Mouse (Mus musculus) MEL (cell line): Measurements from ENCODE around the gene Golm1. TPM values are rescaled to one million over a fixed set of nuclear protein-coding genes. Genes with fewer than 3 reads are reported as not detected.

Source experiments
- DNase-seq: peaks from one replicate; pipeline ENCODE4 v3.0.0; 2011; ENCODE audit warnings: low read depth, low spot score
- H3K27ac ChIP-seq: 2 replicates; pipeline ENCODE4 v1.5.1; 2012; ENCODE audit warnings: low read depth, mild to moderate bottlenecking, control low read depth, low read length, moderate library complexity; ENCODE audit not compliant: control insufficient read depth
- H3K27me3 ChIP-seq, 2 experiments: fragments of 150-350 bp in 1 of 2; sonication (generic) in 1 of 2; 2 replicates each; pipeline ENCODE4 v1.6.1; 2012; ENCODE audit warnings: low read length in 2 of 2, mild to moderate bottlenecking in 2 of 2, improper control_type of control experiment in 1 of 2, moderate library complexity in 1 of 2; ENCODE audit not compliant: insufficient read depth in 2 of 2, control insufficient read depth in 1 of 2
- H3K36me3 ChIP-seq, 2 experiments: 2 replicates each; pipeline ENCODE4 v1.6.1; 2012 to 2014; ENCODE audit warnings: low read length in 2 of 2, improper control_type of control experiment in 1 of 2, inconsistent platforms in 1 of 2, mild to moderate bottlenecking in 1 of 2; ENCODE audit not compliant: insufficient read depth in 2 of 2, control insufficient read depth in 1 of 2
- H3K4me1 ChIP-seq, 2 experiments: fragments of 150-350 bp in 1 of 2; sonication (generic) in 1 of 2; 2 replicates each; pipeline ENCODE4 v1.6.1; 2012; ENCODE audit warnings: low read length in 2 of 2, improper control_type of control experiment in 1 of 2, mild to moderate bottlenecking in 1 of 2; ENCODE audit not compliant: insufficient read depth in 2 of 2, control insufficient read depth in 1 of 2
- H3K4me3 ChIP-seq, 2 experiments: fragments of 150-350 bp in 1 of 2; sonication (generic) in 1 of 2; 2 replicates each; pipeline ENCODE4 v1.5.1; 2012; ENCODE audit warnings: low read depth in 2 of 2, low read length in 2 of 2, mild to moderate bottlenecking in 2 of 2, moderate library complexity in 2 of 2, control low read depth in 1 of 2, improper control_type of control experiment in 1 of 2; ENCODE audit not compliant: control insufficient read depth in 1 of 2, insufficient read depth in 1 of 2
- H3K79me2 ChIP-seq: 2 replicates; pipeline ENCODE4 v1.6.1; 2012; ENCODE audit warnings: mild to moderate bottlenecking, low read length, moderate library complexity; ENCODE audit not compliant: control insufficient read depth, poor library complexity, insufficient read depth
- H3K9ac ChIP-seq: 2 replicates; pipeline ENCODE4 v1.6.1; 2012; ENCODE audit warnings: low read depth, mild to moderate bottlenecking, control low read depth, low read length, moderate library complexity; ENCODE audit not compliant: control insufficient read depth, poor library complexity, severe bottlenecking
- H3K9me3 ChIP-seq: fragments of 150-350 bp; sonication (generic); replicated peaks from 2 replicates; pipeline ENCODE4 v1.6.1; 2012; ENCODE audit warnings: mild to moderate bottlenecking, low read length, improper control_type of control experiment, moderate library complexity; ENCODE audit not compliant: insufficient read depth
- CHD2 ChIP-seq: IDR thresholded peaks from 2 replicates; pipeline ENCODE4 v1.6.1; 2011; ENCODE audit warnings: low read length, improper control_type of control experiment
- EP300 ChIP-seq, 2 experiments: IDR thresholded peaks; 2 replicates each; pipeline ENCODE4 v1.6.1; 2011; ENCODE audit warnings: improper control_type of control experiment in 2 of 2, low read length in 2 of 2, low read depth in 1 of 2, mild to moderate bottlenecking in 1 of 2
- ETS1 ChIP-seq: IDR thresholded peaks from 2 replicates; pipeline ENCODE4 v1.6.1; 2012; ENCODE audit warnings: low read depth, mild to moderate bottlenecking, inconsistent platforms, low read length, improper control_type of control experiment, moderate library complexity
- GABPA ChIP-seq: IDR thresholded peaks from 2 replicates; pipeline ENCODE4 v1.6.1; 2012; ENCODE audit warnings: low read depth, mild to moderate bottlenecking, inconsistent platforms, low read length, improper control_type of control experiment, moderate library complexity
- GATA1 ChIP-seq: IDR thresholded peaks from 2 replicates; pipeline ENCODE4 v1.6.1; 2011; ENCODE audit warnings: low read depth, low read length, improper control_type of control experiment
- HCFC1 ChIP-seq: IDR thresholded peaks from 2 replicates; pipeline ENCODE4 v1.6.1; 2012; ENCODE audit warnings: low read depth, mild to moderate bottlenecking, inconsistent platforms, low read length, improper control_type of control experiment, moderate library complexity
- KAT2A ChIP-seq: conservative IDR thresholded peaks from 2 replicates; pipeline ENCODE4 v1.6.1; 2012; ENCODE audit warnings: low read depth, low read length, improper control_type of control experiment, inconsistent platforms
- MAFK ChIP-seq: IDR thresholded peaks from 2 replicates; pipeline ENCODE4 v1.6.1; 2011; ENCODE audit warnings: low read depth, mild to moderate bottlenecking, low read length, improper control_type of control experiment, borderline replicate concordance
- MXI1 ChIP-seq: IDR thresholded peaks from 2 replicates; pipeline ENCODE4 v1.6.1; 2011; ENCODE audit warnings: mild to moderate bottlenecking, low read depth, low read length, improper control_type of control experiment
- MYB ChIP-seq: IDR thresholded peaks from 2 replicates; pipeline ENCODE4 v1.6.1; 2011; ENCODE audit warnings: mild to moderate bottlenecking, low read depth, low read length, improper control_type of control experiment
- NELFE ChIP-seq: IDR thresholded peaks from 2 replicates; pipeline ENCODE4 v1.6.1; 2011; ENCODE audit warnings: low read depth, low read length, improper control_type of control experiment
- RCOR1 ChIP-seq: IDR thresholded peaks from 2 replicates; pipeline ENCODE4 v1.6.1; 2012; ENCODE audit warnings: low read depth, mild to moderate bottlenecking, inconsistent platforms, low read length, improper control_type of control experiment
- SIN3A ChIP-seq: IDR thresholded peaks from 2 replicates; pipeline ENCODE4 v1.6.1; 2012; ENCODE audit warnings: low read length, improper control_type of control experiment, inconsistent platforms
- TAL1 ChIP-seq: IDR thresholded peaks from 2 replicates; pipeline ENCODE4 v1.6.1; 2012; ENCODE audit warnings: mild to moderate bottlenecking, inconsistent platforms, low read length, moderate library complexity, mixed read lengths
- TBP ChIP-seq: IDR thresholded peaks from 2 replicates; pipeline ENCODE4 v1.8.0; 2011; ENCODE audit warnings: low read depth, low read length, improper control_type of control experiment
- TCF12 ChIP-seq: IDR thresholded peaks from 2 replicates; pipeline ENCODE4 v1.6.1; 2014; ENCODE audit warnings: low read depth, mild to moderate bottlenecking, inconsistent platforms, low read length, improper control_type of control experiment, moderate library complexity
- USF1 ChIP-seq: IDR thresholded peaks from 2 replicates; pipeline ENCODE4 v1.6.1; 2014; ENCODE audit warnings: low read depth, mild to moderate bottlenecking, inconsistent platforms, low read length, improper control_type of control experiment, moderate library complexity
- USF2 ChIP-seq, 2 experiments: IDR thresholded peaks; 2 replicates each; pipeline ENCODE4 v1.6.1; 2011 to 2012; ENCODE audit warnings: improper control_type of control experiment in 2 of 2, low read length in 2 of 2, borderline replicate concordance in 1 of 2, inconsistent platforms in 1 of 2, low read depth in 1 of 2, mild to moderate bottlenecking in 1 of 2; ENCODE audit not compliant: insufficient read depth in 1 of 2
- ZNF384 ChIP-seq: IDR thresholded peaks from 2 replicates; pipeline ENCODE4 v1.6.1; 2012; ENCODE audit warnings: low read depth, mild to moderate bottlenecking, inconsistent platforms, low read length, improper control_type of control experiment
- polyA plus RNA-seq, 2 experiments: library from polyadenylated mRNA; stranded (reverse) in 1 of 2; unstranded in 1 of 2; fragments of >175 nt in 1 of 2; fragments of >200 nt in 1 of 2; gene quantifications; 2 replicates each; pipeline versions ENCODE4 v1.2.1 to v1.2.4; 2012; ENCODE audit warnings: low replicate concordance in 2 of 2, low read depth in 1 of 2; ENCODE audit not compliant: insufficient read length in 2 of 2, insufficient read depth in 1 of 2, missing spikeins in 1 of 2
- total RNA-seq: library from RNA; depleted of rRNA; stranded (reverse); fragments of 300-350 nt; gene quantifications from 2 replicates; pipeline ENCODE4 v1.2.3, GENCODE M21; 2012

The Golm1 gene
- total and polyA plus RNA-seq, 3 experiments: 22.1 to 26.8 TPM; not detected in 1

DNA sequence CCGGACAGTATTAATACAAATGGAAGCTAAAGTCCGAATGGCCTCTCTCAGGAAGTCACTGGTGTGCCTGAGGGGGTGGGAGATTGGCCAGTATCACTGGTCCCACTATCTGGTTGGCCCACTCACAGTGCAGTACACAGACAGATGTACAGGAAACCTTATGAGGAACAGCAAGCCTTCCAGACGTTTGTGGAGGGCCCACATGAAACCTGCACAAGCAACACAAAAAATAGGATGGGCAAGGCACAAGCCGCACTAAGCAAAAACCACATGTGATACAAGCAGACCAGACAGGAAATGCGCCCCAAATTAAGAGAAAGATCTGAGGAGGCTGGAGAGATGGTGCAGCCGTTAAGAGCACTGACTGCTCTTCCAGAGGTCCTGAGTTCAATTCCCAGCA lies 3.4 kb downstream of the Golm1 start:
- H3K27ac ChIP-seq: peak overlapping the region; percentile 22
- DNase-seq: peak; percentile 53
- H3K27me3 ChIP-seq: no peaks in the 10 kb centered on the region
- no peak overlapping the region for H3K9ac ChIP-seq
- TF ChIP-seq NELFE (no peak), GATA1 (no peak), TCF12 (0 out of 2 replicates have a peak, but pooled peaks have one; percentile 9), SIN3A (peak; percentile 25; the same call in 1 of the 2 replicates), TAL1 (peak; percentile 40; the same call in 1 of the 2 replicates), USF1 (no peak), CHD2 (no peak), TBP (0 out of 2 replicates have a peak, but pooled peaks have one; percentile 22), MAFK (no peak), EP300 (IDR thresholded peaks at IDR 0.05; ENCODE audit: low read depth in 1 of 2, low read length in 2 of 2) (peak; percentile 28 to 41; a peak in 2 of 4 replicates)
- TF ChIP-seq, all 39 proteins: peak for 5
- peaks cover 0 to 28% of the 10 kb centered on the region in 2 experiments; a peak in 2 of 4 replicates for H3K36me3 ChIP-seq
- peaks cover 21% of the 10 kb centered on the region for H3K79me2 ChIP-seq
- no peaks in the 10 kb centered on the region for H3K9me3 ChIP-seq
- no peak overlapping the region; a peak in 1 of 4 replicates for H3K4me3 ChIP-seq
- peaks cover 11 to 41% of the 10 kb centered on the region in 2 experiments for H3K4me1 ChIP-seq

DNA sequence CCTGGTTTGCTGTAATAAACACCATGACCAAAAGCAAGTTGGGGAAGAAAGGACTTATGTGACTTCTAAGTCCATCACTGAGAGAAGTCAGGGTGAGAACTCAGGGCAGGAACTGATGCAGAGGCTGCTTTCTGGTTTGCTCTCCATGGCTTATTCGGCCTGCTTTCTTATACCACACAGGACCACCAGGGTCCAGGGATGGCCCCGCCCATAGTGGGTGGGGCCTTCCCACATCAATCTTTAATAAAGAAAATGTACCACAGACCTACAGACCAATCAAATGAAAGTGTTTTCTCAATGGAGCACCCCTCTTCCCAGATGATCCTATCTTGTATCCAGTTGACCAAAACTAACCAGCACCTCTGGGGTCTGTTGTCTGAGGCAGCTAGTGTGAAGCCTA lies 4.1 kb downstream of the Golm1 start:
- no peak for DNase-seq
- peaks cover 0 to 27% of the 10 kb centered on the region in 2 experiments; a peak in 2 of 4 replicates for H3K36me3 ChIP-seq
- no peak overlapping the region for H3K4me3 ChIP-seq
- peaks cover 7 to 35% of the 10 kb centered on the region in 2 experiments for H3K4me1 ChIP-seq
- no peak overlapping the region for H3K27ac ChIP-seq
- H3K9ac ChIP-seq: no peak overlapping the region
- no peaks in the 10 kb centered on the region for H3K27me3 ChIP-seq
- H3K79me2 ChIP-seq: peaks cover 21% of the 10 kb centered on the region
- no peaks in the 10 kb centered on the region for H3K9me3 ChIP-seq
- TF ChIP-seq MXI1: no peak
- no peak for TF ChIP-seq KAT2A
- TF ChIP-seq ETS1: no peak
- TF ChIP-seq RCOR1: no peak
- no peak for TF ChIP-seq USF2 (IDR thresholded peaks at IDR 0.05; ENCODE audit: borderline replicate concordance in 1 of 2, insufficient read depth in 1 of 2, low read depth in 1 of 2, low read length in 2 of 2)
- TF ChIP-seq GATA1: no peak
- no peak for TF ChIP-seq CHD2
- no peak for TF ChIP-seq ZNF384
- no peak for TF ChIP-seq SIN3A
- TF ChIP-seq GABPA: no peak
- TF ChIP-seq HCFC1: no peak
- TF ChIP-seq MYB: no peak
